16 mouse cellular contexts compared by ENCODE assay signal in the genomic region with DNA sequence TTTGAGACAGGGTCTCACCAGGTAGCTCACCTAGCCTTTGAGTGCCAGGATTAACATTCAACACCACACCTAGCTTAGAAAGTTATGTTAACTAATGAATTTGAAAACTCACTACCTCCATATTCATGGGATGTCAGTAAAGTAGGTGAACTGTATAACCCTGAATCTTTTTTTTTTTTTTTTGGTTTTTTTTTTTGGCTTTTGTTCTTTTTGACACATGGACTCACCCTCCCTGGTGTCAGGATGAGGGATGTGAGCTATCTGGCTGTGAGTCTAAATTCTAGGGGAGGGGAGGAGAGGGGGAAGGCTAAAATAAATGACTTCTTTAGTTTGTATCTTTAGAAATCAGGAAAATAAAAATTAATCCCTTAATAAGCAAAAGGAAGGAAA.
"Had no signal": no experiment of that assay in that cellular context is flagged by ENCODE, and none has a peak within 500 bp of the region (broad histone marks: within the 10 kb centered on the region; RNA-seq: fewer than 3 reads in every experiment).

No protein-coding gene starts in this region.

- H3K27ac ChIP-seq: macrophage; midbrain, embryonic 12.5 days; neural tube, embryonic 12.5 days; stomach, embryonic 15.5 days; stomach, postnatal 0 days had no signal

- DNase-seq: lung, adult 18-20 months; lung, embryonic 14.5 days; lung, postnatal 14 days; lung, postnatal 36 days; midbrain, embryonic 14.5 days; right cerebral cortex, postnatal 14 days; thymus, adult 2 months; thymus, postnatal 25 days; thymus, postnatal 4 days had no signal

- H3K9ac ChIP-seq: lung, embryonic 14.5 days; midbrain, embryonic 12.5 days; neural tube, embryonic 12.5 days; stomach, embryonic 15.5 days had no signal

- H3K4me2 ChIP-seq: lung, embryonic 14.5 days; midbrain, embryonic 12.5 days; neural tube, embryonic 12.5 days; stomach, embryonic 15.5 days had no signal

- H3K4me1 ChIP-seq: midbrain, embryonic 12.5 days; stomach, embryonic 15.5 days had no signal

- H3K9me3 ChIP-seq: megakaryocyte, embryonic 14.5 days; midbrain, embryonic 12.5 days; neural tube, embryonic 12.5 days; stomach, embryonic 15.5 days had no signal

- H3K27me3 ChIP-seq: megakaryocyte, embryonic 14.5 days; midbrain, embryonic 12.5 days; neural tube, embryonic 12.5 days; stomach, embryonic 15.5 days had no signal

- H3K4me3 ChIP-seq: midbrain, embryonic 12.5 days; neural tube, embryonic 12.5 days; stomach, embryonic 15.5 days had no signal

- ATAC-seq: midbrain, embryonic 16.5 days had no signal
